Comparison of ENCODE assay signal across 9 mouse cellular contexts in genomic region chr6:87763376-87764280, GRCm38 (mm10). TPM values are rescaled to one million over a fixed set of nuclear protein-coding genes. Genes with fewer than 3 reads are reported as not detected.
A peak's percentile ranks its signal among the peaks of the same experiment; 100 is the strongest.
DNase-seq lines count a peak whose midpoint lies in the region; ATAC-seq and TF ChIP-seq lines count a peak whose summit lies in the region.
"Had no signal": no experiment of that assay in that cellular context is flagged by ENCODE, and none has a peak within 500 bp of the region (broad histone marks: within the 10 kb centered on the region; RNA-seq: fewer than 3 reads in every experiment).

No protein-coding gene starts in this region.

- no peak overlapping the region for H3K4me2 ChIP-seq in lung, embryonic 14.5 days
- H3K4me2 ChIP-seq in liver, postnatal 0 days (ENCODE audit: low read depth, low read length): peak overlapping the region; percentile 29
- H3K4me2 ChIP-seq: neural tube, embryonic 13.5 days had no signal

- no peaks in the 10 kb centered on the region for H3K27me3 ChIP-seq in lung, embryonic 14.5 days (ENCODE audit: insufficient read depth, low read length)
- H3K27me3 ChIP-seq in liver, postnatal 0 days (ENCODE audit: insufficient read depth, low read length): no peaks in the 10 kb centered on the region
- H3K27me3 ChIP-seq: neural tube, embryonic 13.5 days had no signal

- DNase-seq in cerebellum, adult 18-20 months: peak; percentile 34 to 39
- DNase-seq in cerebellum, postnatal 4 days (ENCODE audit: low spot score in 2 of 2): no peak
- peak; percentile 68 for DNase-seq in lung, embryonic 14.5 days
- DNase-seq in lung, adult 18-20 months: no peak
- DNase-seq in embryo, embryonic 11 days: peak; percentile 39
- DNase-seq in liver, postnatal 0 days: peak; percentile 26
- no peak for DNase-seq in urinary bladder, postnatal 25 days (ENCODE audit: low spot score)
- DNase-seq in adrenal gland, postnatal 4 days (ENCODE audit: low spot score in 2 of 2): no peak

- WGBS in lung, embryonic 14.5 days: 62% methylated on average over 4 of the region's 4 CpGs
- WGBS in liver, postnatal 0 days (ENCODE audit: insufficient replicate concordance): 58% methylated on average over 4 of the region's 4 CpGs

- H3K36me3 ChIP-seq in lung, embryonic 14.5 days (ENCODE audit: insufficient read depth): no peaks in the 10 kb centered on the region
- H3K36me3 ChIP-seq in liver, postnatal 0 days (replicated peaks; ENCODE audit: insufficient read depth, low read length): no peaks in the 10 kb centered on the region
- H3K36me3 ChIP-seq: neural tube, embryonic 13.5 days had no signal

- peak; percentile 95 for TF ChIP-seq EP300 in liver, postnatal 0 days (IDR thresholded peaks at IDR 0.05; ENCODE audit: low read depth)

- H3K9me3 ChIP-seq in lung, embryonic 14.5 days (ENCODE audit: low read depth, low read length): no peaks in the 10 kb centered on the region
- no peaks in the 10 kb centered on the region for H3K9me3 ChIP-seq in liver, postnatal 0 days (ENCODE audit: low read length)
- H3K9me3 ChIP-seq: neural tube, embryonic 13.5 days had no signal

- H3K9ac ChIP-seq in lung, embryonic 14.5 days: no peak overlapping the region
- no peak overlapping the region for H3K9ac ChIP-seq in liver, postnatal 0 days (replicated peaks)
- H3K9ac ChIP-seq: neural tube, embryonic 13.5 days had no signal

- H3K4me1 ChIP-seq in lung, embryonic 14.5 days (ENCODE audit: insufficient read depth): no peaks in the 10 kb centered on the region
- peaks cover 13% of the 10 kb centered on the region; the same call in 1 of the 2 replicates for H3K4me1 ChIP-seq in liver, postnatal 0 days (ENCODE audit: insufficient read depth)
- H3K4me1 ChIP-seq: neural tube, embryonic 13.5 days had no signal

- no peak overlapping the region for H3K4me3 ChIP-seq in lung, embryonic 14.5 days (ENCODE audit: low read depth, low read length)
- no peak overlapping the region for H3K4me3 ChIP-seq in liver, postnatal 0 days (ENCODE audit: low read depth, low read length)
- H3K4me3 ChIP-seq: neural tube, embryonic 13.5 days had no signal

- no peak; the same call in 1 of the 2 replicates for ATAC-seq in lung, embryonic 14.5 days (ENCODE audit: insufficient read depth)
- peak; percentile 77 for ATAC-seq in liver, postnatal 0 days

- H3K27ac ChIP-seq in lung, embryonic 14.5 days (ENCODE audit: low read depth): no peak overlapping the region
- H3K27ac ChIP-seq in liver, postnatal 0 days (ENCODE audit: low read depth): peak overlapping the region; percentile 49
- H3K27ac ChIP-seq: neural tube, embryonic 13.5 days had no signal

- TF ChIP-seq CTCF in lung, embryonic 14.5 days (IDR thresholded peaks at IDR 0.05; ENCODE audit: low read depth): peak; percentile 71
- peak; percentile 86 for TF ChIP-seq CTCF in liver, postnatal 0 days (IDR thresholded peaks at IDR 0.05; ENCODE audit: low read depth)

RNA-seq across cellular contexts. Expression of gene Gp9, which starts 14.2 kb away (rescaled TPM):
- polyA plus RNA-seq in lung, embryonic 14.5 days (2014; fragmentation: Nextera tagmentation; extraction: Ambion mirVana): 4.0 and 4.3 TPM in 2 replicates
- polyA plus RNA-seq in liver, postnatal 0 days (2015; fragmentation: Nextera tagmentation; extraction: Ambion mirVana): 36.5 and 38.0 TPM in 2 replicates
- 1 to 10 TPM; 1.0 to 1.1 TPM for total RNA-seq in adrenal gland, postnatal 4 days (2021)

RNA-seq across cellular contexts. Expression of gene Efcc1, which starts 33.0 kb away (rescaled TPM):
- 3.4 and 3.8 TPM in 2 replicates for polyA plus RNA-seq in lung, embryonic 14.5 days (2014; fragmentation: Nextera tagmentation; extraction: Ambion mirVana)
- 0.39 and 0.42 TPM in 2 replicates for polyA plus RNA-seq in liver, postnatal 0 days (2015; fragmentation: Nextera tagmentation; extraction: Ambion mirVana)
- total RNA-seq in adrenal gland, postnatal 4 days (2021): 1 to 10 TPM; 2.0 to 2.1 TPM

RNA-seq across cellular contexts. Expression of gene Rab43, which starts 48.3 kb away (rescaled TPM):
- 12.2 and 12.5 TPM in 2 replicates for polyA plus RNA-seq in lung, embryonic 14.5 days (2014; fragmentation: Nextera tagmentation; extraction: Ambion mirVana)
- 44.4 and 45.4 TPM in 2 replicates for polyA plus RNA-seq in liver, postnatal 0 days (2015; fragmentation: Nextera tagmentation; extraction: Ambion mirVana)
- total RNA-seq in adrenal gland, postnatal 4 days (2021): 10 to 100 TPM; 44.3 to 49.2 TPM

Comparison
In these comparisons a context has a peak if more than half of its experiments do, and no peak if none do; other contexts are left out.
1. DNase-seq: peak in cerebellum, adult 18-20 months (2 of 2), lung, embryonic 14.5 days (single experiment), embryo, embryonic 11 days (single experiment) and liver, postnatal 0 days (single experiment); none in cerebellum, postnatal 4 days (0 of 2), lung, adult 18-20 months (0 of 2), urinary bladder, postnatal 25 days (single experiment) and adrenal gland, postnatal 4 days (0 of 2).